Mouse (Mus musculus): Measurements from ENCODE around the gene Tnfrsf14. TPM values are rescaled to one million over a fixed set of nuclear protein-coding genes. Genes with fewer than 3 reads are reported as not detected.

Tnfrsf14 gene
- total and polyA plus RNA-seq, 3 experiments = 8.2 to 13.4 TPM; not detected in 1

- no peak overlapping the region for H3K9ac ChIP-seq (ENCODE audit: control insufficient read depth, low read depth, low read length, poor library complexity, severe bottlenecking)
- H3K27me3 ChIP-seq (ENCODE audit: control insufficient read depth in 1 of 2, insufficient read depth in 2 of 2, low read length in 2 of 2) = no peaks in the 10 kb centered on the region
- H3K4me3 ChIP-seq (ENCODE audit: control insufficient read depth in 1 of 2, insufficient read depth in 1 of 2, low read depth in 2 of 2, low read length in 2 of 2) = no peak overlapping the region
- TF ChIP-seq TBP (IDR thresholded peaks at IDR 0.05; ENCODE audit: low read depth, low read length) (no peak), GATA1 (IDR thresholded peaks at IDR 0.05; ENCODE audit: low read depth, low read length) (no peak), RAD21 (IDR thresholded peaks at IDR 0.05; ENCODE audit: low read depth, low read length) (peak; percentile 27), RCOR1 (IDR thresholded peaks at IDR 0.05; ENCODE audit: low read depth, low read length) (no peak), MYB (IDR thresholded peaks at IDR 0.05; ENCODE audit: low read depth, low read length) (no peak), MXI1 (IDR thresholded peaks at IDR 0.05; ENCODE audit: low read depth, low read length) (no peak), ZC3H11A (IDR thresholded peaks at IDR 0.05; ENCODE audit: low read depth, low read length) (0 out of 2 replicates have a peak, but pooled peaks have one; percentile 17), ZNF384 (IDR thresholded peaks at IDR 0.05; ENCODE audit: low read depth, low read length) (no peak), SMC3 (IDR thresholded peaks at IDR 0.05; ENCODE audit: low read depth, low read length) (peak; percentile 64), NRF1 (IDR thresholded peaks at IDR 0.05; ENCODE audit: insufficient read depth, low read depth, low read length, poor library complexity, severe bottlenecking) (no peak), ETS1 (IDR thresholded peaks at IDR 0.05; ENCODE audit: low read depth, low read length) (no peak), SIN3A (IDR thresholded peaks at IDR 0.05; ENCODE audit: low read length) (peak; percentile 51), BHLHE40 (IDR thresholded peaks at IDR 0.05; ENCODE audit: borderline replicate concordance, low read depth, low read length) (no peak), JUND (IDR thresholded peaks at IDR 0.05; ENCODE audit: low read depth, low read length) (no peak), HCFC1 (IDR thresholded peaks at IDR 0.05; ENCODE audit: low read depth, low read length) (0 out of 2 replicates have a peak, but pooled peaks have one; percentile 41), KAT2A (conservative IDR thresholded peaks at IDR 0.05; ENCODE audit: low read depth, low read length) (no peak), ELF1 (IDR thresholded peaks at IDR 0.05; ENCODE audit: low read depth, low read length) (no peak), POLR2AphosphoS5 (IDR thresholded peaks at IDR 0.05; ENCODE audit: borderline replicate concordance, low read depth, low read length) (no peak), GABPA (IDR thresholded peaks at IDR 0.05; ENCODE audit: low read depth, low read length) (no peak), EP300 (IDR thresholded peaks at IDR 0.05; ENCODE audit: low read depth in 1 of 2, low read length in 2 of 2) (no peak), ZKSCAN1 (IDR thresholded peaks at IDR 0.05; ENCODE audit: low read depth, low read length) (no peak), CTCF (IDR thresholded peaks at IDR 0.05 in 2 of 3, conservative IDR thresholded peaks at IDR 0.05 in 1 of 3; ENCODE audit: control insufficient read depth in 1 of 3, insufficient read depth in 1 of 3, low read depth in 2 of 3, low read length in 3 of 3, poor library complexity in 1 of 3, severe bottlenecking in 1 of 3) (peak; percentile 65 to 81 (median 80)), TAL1 (IDR thresholded peaks at IDR 0.05; ENCODE audit: low read length) (no peak), TCF12 (IDR thresholded peaks at IDR 0.05; ENCODE audit: low read depth, low read length) (no peak), ZMIZ1 (IDR thresholded peaks at IDR 0.05; ENCODE audit: low read depth, low read length) (no peak), POLR2AphosphoS2 (IDR thresholded peaks at IDR 0.05; ENCODE audit: low read length) (no peak), MAFK (IDR thresholded peaks at IDR 0.05; ENCODE audit: borderline replicate concordance, low read depth, low read length) (no peak), USF1 (IDR thresholded peaks at IDR 0.05; ENCODE audit: low read depth, low read length) (no peak), E2F4 (IDR thresholded peaks at IDR 0.05; ENCODE audit: borderline replicate concordance, low read depth, low read length) (no peak), NELFE (IDR thresholded peaks at IDR 0.05; ENCODE audit: low read depth, low read length) (no peak), POLR2A (IDR thresholded peaks at IDR 0.05; ENCODE audit: control insufficient read depth in 1 of 2, insufficient read depth in 1 of 2, low read depth in 1 of 2, low read length in 2 of 2, poor library complexity in 1 of 2) (no peak)
- H3K79me2 ChIP-seq (ENCODE audit: control insufficient read depth, insufficient read depth, low read length, poor library complexity) = 0 out of 2 replicates have a peak, but pooled peaks cover 1% of the 10 kb centered on the region
- H3K36me3 ChIP-seq (ENCODE audit: control insufficient read depth in 1 of 2, insufficient read depth in 2 of 2, low read length in 2 of 2) = peaks cover 0 to 19% of the 10 kb centered on the region in 2 experiments; a peak in 2 of 4 replicates
- H3K27ac ChIP-seq (ENCODE audit: control insufficient read depth, low read depth, low read length) = no peak overlapping the region
- no peaks in the 10 kb centered on the region for H3K9me3 ChIP-seq (replicated peaks; ENCODE audit: insufficient read depth, low read length)
- peak; percentile 84 for DNase-seq (ENCODE audit: low read depth, low spot score)
- peaks cover 16 to 31% of the 10 kb centered on the region in 2 experiments for H3K4me1 ChIP-seq (ENCODE audit: control insufficient read depth in 1 of 2, insufficient read depth in 2 of 2, low read length in 2 of 2)
These were observed 20.5 kb downstream of the Tnfrsf14 start for GRCm38 (mm10) chr4:154907833-154908232.

All from MEL (cell line).